Mouse (Mus musculus) lung, postnatal 0 days (tissue): ENCODE data around the gene Rab42. TPM values are rescaled to one million over a fixed set of nuclear protein-coding genes. Genes with fewer than 3 reads are reported as not detected.

ENCODE experiments used
- ATAC-seq: fragments of 200-750 bp; cut with Nextera tagmentation; 2 replicates; pipeline ENCODE4 v1.8.0; 2017; ENCODE audit warnings: moderate library complexity
- DNase-seq: peaks from one replicate; pipeline ENCODE4 v3.0.0-alpha.2; 2016; ENCODE audit warnings: low spot score
- H3K27ac ChIP-seq: fragments of 300-500 bp; sonication (generic); 2 replicates; pipeline ENCODE4 v1.5.1; 2014; ENCODE audit warnings: antibody characterized with exemption, mild to moderate bottlenecking, low read length, mixed read lengths
- H3K27me3 ChIP-seq: fragments of 300-500 bp; sonication (generic); replicated peaks from 2 replicates; pipeline ENCODE4 v1.6.1; 2014; ENCODE audit warnings: low read length, mixed read lengths; ENCODE audit not compliant: insufficient read depth
- H3K36me3 ChIP-seq: fragments of 300-500 bp; sonication (generic); 2 replicates; pipeline ENCODE4 v1.6.1; 2014; ENCODE audit warnings: low read length, mixed read lengths; ENCODE audit not compliant: insufficient read depth
- H3K4me1 ChIP-seq: fragments of 300-500 bp; sonication (generic); 2 replicates; pipeline ENCODE4 v1.6.1; 2014; ENCODE audit warnings: antibody characterized with exemption, low read depth, low read length, mixed read lengths; ENCODE audit not compliant: insufficient read depth
- H3K4me2 ChIP-seq: fragments of 300-500 bp; sonication (generic); replicated peaks from 2 replicates; pipeline ENCODE4 v1.6.1; 2014; ENCODE audit warnings: low read depth, mild to moderate bottlenecking, low read length, moderate library complexity, mixed read lengths
- H3K4me3 ChIP-seq: fragments of 300-500 bp; sonication (generic); 2 replicates; pipeline ENCODE4 v1.5.1; 2014; ENCODE audit warnings: low read depth, low read length
- H3K9ac ChIP-seq: fragments of 300-500 bp; sonication (generic); replicated peaks from 2 replicates; pipeline ENCODE4 v1.6.1; 2014; ENCODE audit warnings: low read depth, mild to moderate bottlenecking
- H3K9me3 ChIP-seq: fragments of 300-500 bp; sonication (generic); 2 replicates; pipeline ENCODE4 v1.6.1; 2016; ENCODE audit warnings: low read length, mixed read lengths
- CTCF ChIP-seq: IDR thresholded peaks from 2 replicates; pipeline ENCODE4 v1.5.1; 2016; ENCODE audit warnings: antibody characterized with exemption, mild to moderate bottlenecking
- EP300 ChIP-seq: IDR thresholded peaks from 2 replicates; pipeline ENCODE4 v1.6.1; 2016; ENCODE audit warnings: antibody characterized with exemption, mild to moderate bottlenecking, control low read depth
- WGBS: fragments of 180-500 bp; shearing (Covaris S2); extraction: QIAGEN DNeasy Blood & Tissue Kit; methylation state at CpG from one replicate; pipeline ENCODE4 v1.1.7; 2014; 5-methylcytosine and 5-hydroxymethylcytosine counted together
- polyA plus RNA-seq: library from polyadenylated mRNA; unstranded; fragments of >200 nt; fragmentation: Nextera tagmentation; extraction: Ambion mirVana; gene quantifications from 2 replicates; pipeline ENCODE4 v1.2.1, GENCODE M21; 2015

Gene Rab42
- polyA plus RNA-seq, 1 experiment from 2014 or later, result 3.1 TPM

GRCm38 (mm10) chr4:132301965-132302938 is 933 bp downstream of the Rab42 start:
- H3K27me3 ChIP-seq, result no peaks in the 10 kb centered on the region
- ATAC-seq, result peak; percentile 13; the same call in 1 of the 2 replicates
- TF ChIP-seq CTCF, result no peak
- no peak for TF ChIP-seq EP300
- peak overlapping the region; percentile 49 for H3K4me3 ChIP-seq
- WGBS, result 60% methylated on average over 16 of the region's 16 CpGs
- H3K27ac ChIP-seq, result no peak overlapping the region
- no peaks in the 10 kb centered on the region for H3K9me3 ChIP-seq
- peak overlapping the region; percentile 67 for H3K4me2 ChIP-seq
- no peak overlapping the region for H3K9ac ChIP-seq
- no peaks in the 10 kb centered on the region for H3K4me1 ChIP-seq
- no peak for DNase-seq
- no peaks in the 10 kb centered on the region for H3K36me3 ChIP-seq

- no peak for TF ChIP-seq EP300
- TF ChIP-seq CTCF, result no peak
- H3K4me1 ChIP-seq, result no peaks in the 10 kb centered on the region
- WGBS, result 76% methylated on average over 6 of the region's 6 CpGs
- H3K4me2 ChIP-seq, result no peak overlapping the region
- H3K27ac ChIP-seq, result no peak overlapping the region
- no peaks in the 10 kb centered on the region for H3K36me3 ChIP-seq
- ATAC-seq, result no peak
- H3K4me3 ChIP-seq, result no peak overlapping the region
- no peaks in the 10 kb centered on the region for H3K27me3 ChIP-seq
- H3K9ac ChIP-seq, result no peak overlapping the region
- no peak for DNase-seq
- no peaks in the 10 kb centered on the region for H3K9me3 ChIP-seq
Observed at GRCm38 (mm10) chr4:132301486-132301885, 1.7 kb downstream of the Rab42 start.

GRCm38 (mm10) chr4:132299849-132300248 is 3.3 kb downstream of the Rab42 start:
- H3K4me1 ChIP-seq, result no peaks in the 10 kb centered on the region
- no peak overlapping the region for H3K4me2 ChIP-seq
- DNase-seq (no peak), ATAC-seq (no peak)
- no peaks in the 10 kb centered on the region for H3K27me3 ChIP-seq
- no peaks in the 10 kb centered on the region for H3K36me3 ChIP-seq
- TF ChIP-seq EP300 (no peak), CTCF (no peak)
- H3K4me3 ChIP-seq, result no peak overlapping the region
- WGBS, result 71% methylated on average over 1 of the region's 1 CpGs
- no peak overlapping the region for H3K27ac ChIP-seq
- no peak overlapping the region for H3K9ac ChIP-seq
- no peaks in the 10 kb centered on the region for H3K9me3 ChIP-seq

GRCm38 (mm10) chr4:132295696-132296390 is 7.3 kb downstream of the Rab42 start:
- H3K9ac ChIP-seq, result no peak overlapping the region
- WGBS, result 45% methylated on average over 8 of the region's 8 CpGs
- no peak overlapping the region for H3K27ac ChIP-seq
- peak; percentile 42 for TF ChIP-seq CTCF
- no peak for TF ChIP-seq EP300
- ATAC-seq (no peak), DNase-seq (no peak)
- no peak overlapping the region for H3K4me2 ChIP-seq
- no peak overlapping the region for H3K4me3 ChIP-seq
- H3K27me3 ChIP-seq, result no peaks in the 10 kb centered on the region
- no peaks in the 10 kb centered on the region for H3K4me1 ChIP-seq
- H3K9me3 ChIP-seq, result no peaks in the 10 kb centered on the region
- H3K36me3 ChIP-seq, result 0 out of 2 replicates have a peak, but pooled peaks cover 8% of the 10 kb centered on the region

GRCm38 (mm10) chr4:132293682-132294240 is 9.4 kb downstream of the Rab42 start:
- H3K27me3 ChIP-seq, result no peaks in the 10 kb centered on the region
- TF ChIP-seq EP300 (no peak), CTCF (no peak)
- peaks cover 14% of the 10 kb centered on the region; the same call in 1 of the 2 replicates for H3K36me3 ChIP-seq
- no peak overlapping the region for H3K4me3 ChIP-seq
- WGBS, result 73% methylated on average over 7 of the region's 7 CpGs
- no peak overlapping the region for H3K4me2 ChIP-seq
- ATAC-seq, result peak; percentile 54
- no peaks in the 10 kb centered on the region for H3K4me1 ChIP-seq
- no peak overlapping the region for H3K9ac ChIP-seq
- no peak overlapping the region for H3K27ac ChIP-seq
- H3K9me3 ChIP-seq, result no peaks in the 10 kb centered on the region
- DNase-seq, result peak; percentile 17

GRCm38 (mm10) chr4:132292988-132293387 is 10.2 kb downstream of the Rab42 start:
- Histone ChIP-seq H3K36me3 (peaks cover 14% of the 10 kb centered on the region; the same call in 1 of the 2 replicates), H3K9ac (no peak overlapping the region), H3K4me3 (no peak overlapping the region), H3K27ac (no peak overlapping the region), H3K9me3 (no peaks in the 10 kb centered on the region), H3K4me1 (no peaks in the 10 kb centered on the region), H3K27me3 (no peaks in the 10 kb centered on the region), H3K4me2 (no peak overlapping the region)
- 43% methylated on average over 4 of the region's 4 CpGs for WGBS
- DNase-seq, result peak; percentile 73
- TF ChIP-seq EP300 (no peak), CTCF (peak; percentile 79)
- ATAC-seq, result peak; percentile 58; the same call in 1 of the 2 replicates
